Mouse (Mus musculus) lung, postnatal 0 days (tissue): ENCODE data around the gene Pgap2.

Source experiments
- CTCF ChIP-seq: IDR thresholded peaks from 2 replicates; pipeline ENCODE4 v1.5.1; 2016; ENCODE audit warnings: antibody characterized with exemption, mild to moderate bottlenecking
- EP300 ChIP-seq: IDR thresholded peaks from 2 replicates; pipeline ENCODE4 v1.6.1; 2016; ENCODE audit warnings: antibody characterized with exemption, mild to moderate bottlenecking, control low read depth

- TF ChIP-seq CTCF (no peak), EP300 (no peak)
Observed at GRCm38 (mm10) chr7:102245775-102246174, 35.8 kb downstream of the Pgap2 start.
